Mouse (Mus musculus) thymus, adult 18-20 months (tissue): ENCODE measurements around the gene E130114P18Rik.

Experiments used
- DNase-seq, 2 experiments: peaks; one replicate each; pipeline ENCODE4 v3.0.0; 2022; ENCODE audit warnings: mixed read lengths in 2 of 2

The E130114P18Rik gene

GRCm38 (mm10) chr4:97777706-97778176, at the start of gene E130114P18Rik:
TSS of gene E130114P18Rik (minus strand) at chr4:97778078.
- DNase-seq: peak; percentile 21 to 26

DNA sequence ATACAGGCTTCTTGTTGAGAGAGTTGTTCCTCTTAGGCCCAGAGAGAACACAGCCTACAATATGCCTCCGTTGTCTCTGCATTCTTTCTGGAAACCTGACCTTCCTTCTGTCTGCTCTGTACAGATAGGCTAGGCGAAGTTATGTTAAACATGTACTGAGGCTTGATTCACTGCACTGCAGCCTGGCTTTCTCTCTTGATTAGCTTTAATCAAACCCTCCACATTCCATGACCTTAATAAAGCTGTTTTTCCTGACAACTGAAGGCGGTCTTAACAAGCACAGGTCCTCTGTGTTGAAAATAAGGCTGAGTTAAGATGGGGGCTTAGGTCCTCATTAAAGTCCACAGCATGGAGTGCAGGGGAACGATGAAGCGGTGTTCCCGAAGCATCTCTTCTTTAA, 49.2 kb upstream of the E130114P18Rik start:
- no peak for DNase-seq

- no peak for DNase-seq
Observed at GRCm38 (mm10) chr4:97825841-97826240, 48.0 kb upstream of the E130114P18Rik start.

GRCm38 (mm10) chr4:97825432-97825831, 47.6 kb upstream of the E130114P18Rik start:
- DNase-seq: no peak

- DNase-seq: no peak
Observed at GRCm38 (mm10) chr4:97824451-97824850, 46.6 kb upstream of the E130114P18Rik start.

GRCm38 (mm10) chr4:97823512-97823911, 45.6 kb upstream of the E130114P18Rik start:
- no peak for DNase-seq

GRCm38 (mm10) chr4:97821556-97822251, 43.8 kb upstream of the E130114P18Rik start:
- no peak for DNase-seq

DNA sequence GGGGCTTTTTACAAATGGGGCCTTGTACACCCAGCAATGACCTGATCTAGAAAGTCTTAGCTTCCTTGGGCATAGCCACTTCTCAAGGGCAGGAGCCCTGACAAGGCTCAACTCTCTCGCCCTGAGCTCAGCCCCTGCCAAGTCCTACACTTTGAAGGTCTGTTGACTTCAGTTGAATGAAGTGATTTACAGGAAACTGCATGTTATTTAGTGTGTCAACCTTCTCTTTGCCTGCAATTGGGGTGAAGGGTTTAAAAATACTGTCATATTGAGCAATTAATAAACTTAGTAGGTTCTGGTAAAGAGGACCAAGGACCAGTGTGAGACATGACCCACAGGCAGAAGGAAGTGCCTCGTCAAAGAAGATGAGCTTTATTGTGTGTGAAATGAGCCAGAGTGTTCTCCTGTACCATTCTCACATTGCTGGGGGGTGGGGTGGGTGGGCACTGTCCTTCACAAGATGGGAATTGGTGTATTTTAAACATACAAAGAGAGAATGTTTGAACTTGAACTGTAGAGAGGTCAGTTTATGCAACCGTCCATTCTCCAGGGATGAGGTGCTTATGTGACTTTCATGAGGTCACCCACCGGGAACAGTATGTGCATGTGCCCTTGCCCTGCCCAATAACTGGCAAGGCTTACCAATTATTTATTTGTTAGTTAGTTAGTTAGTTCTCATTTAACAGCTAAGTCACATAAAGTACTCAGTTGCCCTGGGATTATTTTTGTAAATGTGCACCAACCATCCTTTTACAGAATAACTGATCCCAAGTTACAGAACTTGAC, 42.8 kb upstream of the E130114P18Rik start:
- DNase-seq: no peak

GRCm38 (mm10) chr4:97819101-97819500, 41.2 kb upstream of the E130114P18Rik start:
- DNase-seq: no peak

GRCm38 (mm10) chr4:97818498-97818897, 40.6 kb upstream of the E130114P18Rik start:
- no peak for DNase-seq

DNA sequence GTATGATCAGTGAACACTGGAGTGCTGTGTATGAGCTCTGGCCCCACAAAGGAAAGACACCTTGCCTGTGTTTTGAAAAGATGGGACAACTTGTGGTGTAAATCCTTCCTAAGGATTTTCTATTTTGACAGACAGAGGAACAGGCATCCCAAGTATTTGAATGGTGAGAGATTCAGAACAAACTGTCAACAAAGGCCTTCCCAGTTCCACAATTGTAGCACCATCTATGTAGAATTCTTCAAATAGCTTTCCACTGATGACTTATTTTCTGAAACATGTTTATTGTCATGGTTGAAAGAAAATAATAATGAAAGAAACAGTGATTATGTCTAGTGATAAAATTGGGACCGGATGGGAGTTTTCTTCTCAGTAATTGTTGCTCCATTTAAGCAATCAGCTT, 39.9 kb upstream of the E130114P18Rik start:
- no peak for DNase-seq

DNA sequence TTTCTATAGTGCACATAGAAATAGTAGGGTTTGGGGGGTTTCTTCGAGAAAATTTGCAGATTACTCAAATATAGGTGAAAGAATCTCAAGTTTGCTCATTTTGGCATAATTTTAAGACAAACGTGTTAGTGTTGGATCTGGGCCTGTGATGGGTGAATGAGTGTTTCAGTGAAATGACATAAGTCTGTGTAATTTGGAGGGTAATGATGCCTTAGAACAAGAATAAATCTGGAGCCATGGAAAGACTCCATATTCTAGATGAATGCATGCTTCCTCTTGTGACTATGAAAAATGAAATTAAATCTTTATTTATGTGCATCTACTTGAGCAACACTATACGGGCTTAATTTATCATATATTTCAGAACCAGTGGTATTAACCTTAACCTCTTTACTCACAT, 38.9 kb upstream of the E130114P18Rik start:
- no peak for DNase-seq

DNA sequence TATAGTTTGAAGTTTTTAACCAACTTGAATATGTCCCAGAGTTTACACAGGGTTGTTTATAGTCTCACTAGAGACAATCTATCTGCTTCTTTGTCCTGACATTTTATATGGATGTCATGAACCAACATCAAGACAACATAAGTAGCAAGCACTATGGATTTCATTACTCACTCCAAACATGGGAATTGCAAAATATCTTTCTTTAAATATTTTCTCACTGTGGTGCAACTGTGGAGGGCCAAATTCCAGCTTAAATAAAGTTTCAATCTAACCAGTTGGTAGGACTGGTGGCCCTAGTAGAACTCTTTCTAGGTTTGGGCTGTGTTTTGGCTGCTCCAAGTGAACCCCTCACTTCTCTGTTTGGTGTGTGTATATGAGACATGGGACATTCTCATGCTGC, 38.1 kb upstream of the E130114P18Rik start:
- DNase-seq: no peak

DNA sequence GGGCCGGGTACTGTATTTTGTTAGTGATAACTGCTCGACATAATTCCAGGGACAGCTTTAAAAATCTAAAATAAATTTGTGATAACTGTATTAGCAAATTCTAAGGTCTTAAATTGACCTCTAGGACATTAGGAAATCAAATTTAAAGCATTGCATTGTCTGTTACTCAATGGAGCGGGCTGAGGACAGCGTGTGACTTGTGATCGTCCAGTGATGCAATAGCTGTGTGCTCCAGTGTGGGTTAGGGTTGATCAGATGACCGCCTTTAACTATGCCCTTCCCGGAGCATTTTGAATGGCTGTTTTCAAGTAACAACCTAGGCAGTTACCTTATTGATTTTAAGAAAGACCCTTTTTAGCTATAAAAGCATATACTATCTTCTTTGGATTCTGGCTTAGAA, 36.6 kb upstream of the E130114P18Rik start:
- DNase-seq: no peak

GRCm38 (mm10) chr4:97813996-97814395, 36.1 kb upstream of the E130114P18Rik start:
- no peak for DNase-seq

GRCm38 (mm10) chr4:97813035-97813434, 35.2 kb upstream of the E130114P18Rik start:
- no peak for DNase-seq

DNA sequence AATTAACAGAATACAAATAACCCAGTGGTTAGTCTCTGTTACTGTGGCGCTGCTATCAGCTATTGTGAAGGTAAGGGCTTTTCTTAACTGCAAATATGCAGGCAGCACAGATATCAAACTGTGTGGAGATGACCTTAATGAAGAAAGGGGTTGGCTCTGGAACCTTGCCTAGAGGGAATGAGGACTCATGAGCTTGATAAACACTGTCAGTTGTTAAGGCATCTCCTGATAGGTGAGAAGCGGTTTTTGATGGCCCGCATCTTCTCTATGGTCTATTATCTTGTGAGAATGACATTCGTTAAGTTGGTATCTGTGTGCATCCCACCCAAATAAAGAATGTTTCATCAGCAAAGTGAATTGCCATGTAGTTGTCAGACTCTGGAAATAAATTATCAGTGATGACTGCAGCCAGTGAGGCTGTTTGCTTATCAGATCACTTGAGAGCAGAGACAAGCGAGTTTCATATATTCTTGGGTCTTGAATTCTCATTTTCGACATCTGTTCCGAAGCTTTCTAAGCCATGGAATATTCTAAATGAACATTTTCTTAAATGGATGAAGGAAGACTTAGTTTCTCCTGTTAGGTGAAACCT, 32.6 kb upstream of the E130114P18Rik start:
- DNase-seq: no peak

- no peak for DNase-seq
Observed at GRCm38 (mm10) chr4:97809582-97810295, 31.9 kb upstream of the E130114P18Rik start.

DNA sequence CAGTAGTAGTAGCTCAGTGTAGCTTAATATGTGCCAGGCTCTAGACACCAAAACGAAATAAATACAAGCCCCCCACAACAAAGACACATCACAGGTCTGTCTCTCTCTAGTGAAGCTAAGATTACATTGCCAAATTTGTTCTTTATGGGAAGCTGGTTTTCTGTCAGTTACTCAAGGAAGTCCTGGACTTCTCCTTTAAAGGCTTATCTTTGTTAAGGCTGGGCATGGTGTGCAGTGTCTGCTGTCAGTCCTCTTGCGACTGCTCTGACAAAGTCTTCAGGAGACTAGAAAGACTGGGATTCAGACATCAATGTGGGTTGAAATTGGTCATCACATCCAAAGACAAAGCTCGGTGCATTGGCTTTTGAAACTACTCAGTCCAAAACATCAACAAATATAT, 31.0 kb upstream of the E130114P18Rik start:
- DNase-seq: no peak

- DNase-seq: no peak
Observed at GRCm38 (mm10) chr4:97806924-97807323, 29.0 kb upstream of the E130114P18Rik start.

DNA sequence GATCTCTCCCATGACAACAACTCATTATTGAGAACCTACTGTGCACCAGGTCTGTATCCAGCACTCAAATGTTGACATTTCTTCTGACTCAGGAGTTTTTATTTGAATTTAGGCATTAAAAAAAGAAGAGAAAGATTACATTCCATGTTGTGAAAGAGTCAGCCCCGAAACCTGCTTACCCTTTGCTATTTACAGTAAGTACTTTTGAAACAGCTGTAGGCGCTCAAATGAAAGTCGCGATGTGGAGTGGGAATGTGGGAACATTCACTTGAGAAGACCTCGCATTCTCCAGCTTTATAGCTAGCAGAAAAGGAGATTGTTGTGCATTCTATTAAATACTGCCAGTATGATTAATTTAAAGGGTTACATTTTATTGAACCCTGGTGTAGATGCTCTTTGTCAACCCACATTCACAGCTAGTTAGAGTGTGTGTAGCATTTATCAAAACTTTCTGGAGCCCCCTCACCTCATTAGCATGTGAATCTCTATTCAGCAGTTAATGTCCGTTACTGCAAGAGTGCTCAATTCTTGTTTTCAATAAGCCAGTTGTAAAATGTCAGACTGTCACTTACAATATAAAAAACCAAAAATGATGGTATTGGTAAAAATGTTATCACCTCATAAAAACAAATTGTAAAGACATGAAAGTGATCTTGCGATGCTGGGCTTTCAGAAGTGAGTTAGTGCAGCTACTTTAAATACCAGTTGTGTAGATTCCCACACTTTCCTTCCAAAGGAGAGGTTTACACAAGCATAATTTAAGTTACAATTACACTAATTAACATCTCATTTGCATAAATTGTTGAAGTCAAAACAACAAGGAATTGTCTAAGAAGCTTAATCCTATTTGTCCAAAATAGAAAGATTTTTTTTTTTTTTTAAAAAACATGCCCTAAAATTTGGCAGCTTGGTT, 28.3 kb upstream of the E130114P18Rik start:
- DNase-seq: no peak

- no peak for DNase-seq
Observed at GRCm38 (mm10) chr4:97805255-97805654, 27.4 kb upstream of the E130114P18Rik start.
